Mouse (Mus musculus): ENCODE data around the gene Dpm2.

The Dpm2 gene

DNA sequence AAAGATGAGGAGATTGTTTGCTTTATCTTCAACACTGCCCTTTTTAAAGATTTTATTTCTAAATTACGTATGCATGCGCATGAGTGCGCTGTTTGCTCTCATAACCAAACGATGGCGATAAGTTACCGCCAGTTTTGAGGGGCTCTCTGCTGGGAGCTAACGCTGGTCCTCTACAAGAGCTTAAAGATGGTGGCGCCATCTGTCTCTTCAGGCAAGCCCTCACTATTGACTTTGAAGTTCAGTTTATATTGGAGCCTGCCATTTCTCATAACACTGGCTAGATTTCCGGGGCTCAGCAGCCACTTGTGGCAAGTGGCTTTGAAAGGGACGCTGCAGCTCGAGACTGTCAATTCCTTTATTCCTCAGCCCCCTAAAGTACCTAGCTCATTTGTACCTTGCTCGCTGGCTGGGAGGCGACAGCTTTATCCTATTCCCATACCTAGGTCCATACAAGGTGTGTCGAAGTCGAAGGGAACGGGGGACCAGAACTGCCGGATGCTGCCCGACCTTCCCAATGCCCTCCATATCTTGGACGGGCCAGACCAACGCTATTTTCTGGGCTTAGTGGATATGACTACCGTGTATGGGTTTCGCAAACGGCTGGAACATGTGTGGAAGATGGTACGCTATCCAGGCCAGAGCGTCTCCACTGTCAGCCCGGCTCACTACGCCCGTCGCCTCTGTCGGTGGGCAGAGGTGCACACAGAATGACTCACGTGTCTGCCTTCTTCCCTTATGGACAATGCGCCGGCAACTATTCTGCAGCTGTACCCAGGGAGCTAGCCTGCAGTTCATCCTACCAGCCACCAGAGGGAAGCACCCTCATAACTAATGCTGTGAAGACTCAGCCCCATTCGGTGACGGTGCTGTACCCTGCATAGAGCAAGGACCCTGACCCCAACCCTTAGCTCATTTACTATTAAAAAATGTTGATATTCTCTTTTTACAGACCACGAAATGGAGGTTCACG lies 12.5 kb downstream of the Dpm2 start:
- DNase-seq (ENCODE audit: low read depth), result peak; percentile 90

DNA sequence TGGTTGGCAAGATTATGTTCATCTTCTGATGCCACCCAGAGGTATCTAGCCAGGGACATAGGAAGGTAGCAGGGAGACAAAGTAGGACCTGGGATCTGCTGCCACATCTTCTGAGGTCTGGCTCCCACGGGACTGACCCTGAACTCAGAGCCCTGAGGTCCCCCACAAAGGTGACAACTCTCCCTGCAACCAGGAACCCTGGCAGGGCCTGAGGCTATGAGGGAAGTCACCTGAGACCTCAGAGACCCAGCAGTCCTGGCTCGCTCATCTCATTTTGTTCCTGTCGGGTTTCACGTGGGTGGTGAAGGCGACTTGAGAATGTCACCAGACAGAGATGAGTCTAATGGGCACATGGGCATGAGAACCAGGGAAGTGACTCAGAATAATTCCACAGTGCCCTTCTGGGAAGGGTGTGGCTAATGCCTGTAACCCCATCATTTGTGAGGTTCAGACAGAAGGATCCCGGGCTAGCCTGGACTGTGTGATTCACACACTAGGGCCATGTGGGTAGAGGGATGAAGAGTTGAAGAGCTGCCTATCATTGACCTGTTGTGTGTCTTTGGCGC lies 14.6 kb downstream of the Dpm2 start:
- peak; percentile 20 for DNase-seq (ENCODE audit: low read depth)

DNA sequence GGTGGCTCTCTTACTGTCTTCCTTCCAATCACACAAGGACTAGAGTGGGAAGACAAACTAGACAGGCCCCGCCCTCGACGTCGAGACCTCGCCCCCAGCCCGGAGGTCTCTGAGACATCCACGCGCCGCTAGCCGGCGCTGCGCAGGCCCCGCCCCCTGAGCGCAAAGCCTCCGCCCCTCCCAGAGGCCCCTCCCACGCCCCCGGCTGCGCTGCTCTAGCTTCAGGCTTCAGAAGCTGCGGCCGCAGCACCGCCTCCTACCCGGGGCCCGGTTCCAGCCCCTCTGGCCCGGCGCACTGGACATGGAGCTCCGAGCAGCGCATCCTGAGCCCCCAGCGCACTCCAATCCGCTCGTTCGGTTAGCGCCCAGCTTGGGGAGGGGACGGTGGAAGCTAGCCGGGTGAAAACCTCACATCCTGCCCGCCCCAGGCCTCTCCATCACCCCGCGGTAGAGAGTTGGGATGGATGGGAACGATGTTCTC lies 16.3 kb downstream of the Dpm2 start, which contains the start of gene St6galnac4:
St6galnac4 (plus strand) TSS at position 225 of the 481 bp plus-strand sequence.
- peak; percentile 97 for DNase-seq (ENCODE audit: low read depth)

DNA sequence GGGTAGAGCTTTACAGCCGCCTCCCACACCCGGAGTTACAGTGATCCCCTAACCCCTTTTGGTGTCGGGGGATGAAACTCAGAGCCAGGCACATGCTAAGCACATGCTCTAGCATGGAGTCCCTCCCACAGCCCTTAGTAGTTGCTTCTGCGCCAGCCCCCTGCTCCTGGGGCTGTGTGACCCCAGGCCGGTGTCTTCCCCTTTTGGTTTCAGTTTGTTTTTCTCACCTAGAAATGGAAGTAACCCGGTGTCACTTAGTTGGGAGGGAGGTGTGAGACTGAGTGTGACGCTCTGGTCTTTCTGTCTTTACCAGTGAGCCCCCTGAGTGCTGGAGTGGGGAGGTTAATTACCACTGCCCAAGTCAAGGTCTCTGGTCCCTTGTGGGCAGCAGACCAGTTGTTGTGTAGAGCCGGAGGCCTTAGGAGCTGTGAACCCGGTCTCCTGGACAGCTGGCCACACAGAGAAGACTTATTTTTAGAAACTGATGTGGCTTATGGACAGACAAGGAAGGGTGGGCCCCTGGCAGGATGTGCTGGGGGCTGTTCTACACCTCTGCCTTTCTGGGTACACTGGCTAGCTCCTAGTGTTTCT lies 17.2 kb downstream of the Dpm2 start:
- peak; percentile 73 for DNase-seq (ENCODE audit: low read depth)

DNA sequence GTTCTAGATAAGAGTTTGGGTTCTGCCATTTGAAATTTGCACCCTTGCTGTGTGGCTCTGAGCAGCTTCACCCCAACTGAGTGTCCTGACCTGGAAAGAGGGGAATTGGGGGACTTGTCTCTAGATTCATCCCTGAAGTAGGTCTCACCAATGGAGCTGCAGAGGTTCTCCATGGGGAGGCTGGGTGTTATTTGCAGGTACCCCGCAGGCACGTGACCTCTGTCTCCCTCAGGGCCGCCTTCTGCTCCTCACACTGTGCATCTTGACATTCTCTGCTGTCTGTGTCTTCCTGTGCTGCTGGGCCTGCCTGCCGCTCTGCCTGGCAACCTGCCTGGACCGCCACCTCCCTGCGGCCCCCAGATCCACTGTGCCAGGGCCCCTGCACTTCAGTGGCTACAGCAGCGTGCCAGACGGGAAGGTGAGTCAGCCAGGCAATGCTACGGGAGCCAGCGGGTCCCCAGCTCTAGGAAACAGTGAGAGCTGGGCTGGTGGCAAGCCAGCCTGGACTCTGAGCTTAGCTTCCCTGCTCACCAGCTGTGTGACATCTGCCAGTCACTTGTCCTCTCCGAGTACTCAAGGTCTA lies 18.6 kb downstream of the Dpm2 start:
- DNase-seq (ENCODE audit: low read depth), result no peak

DNA sequence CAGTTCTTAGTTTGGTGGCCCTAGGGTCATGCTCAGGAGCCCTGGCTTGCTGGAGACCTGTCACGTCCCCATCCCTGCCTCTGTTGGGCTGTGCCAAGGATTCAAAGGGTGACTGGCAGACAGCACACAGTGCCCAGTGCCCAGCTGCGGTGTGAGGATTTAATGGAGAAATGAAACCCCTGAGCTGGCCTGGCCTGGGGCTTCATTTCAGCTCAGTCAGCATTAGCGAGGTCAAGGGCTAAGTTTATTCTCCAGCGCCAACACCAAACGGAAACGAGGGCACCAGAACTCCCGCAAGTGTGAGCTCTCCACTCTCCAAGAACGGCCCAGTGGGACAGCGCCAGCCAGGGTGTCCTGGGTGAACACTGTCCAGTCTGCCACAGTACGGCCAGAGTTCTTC lies 19.6 kb downstream of the Dpm2 start:
- no peak for DNase-seq (ENCODE audit: low read depth)

DNA sequence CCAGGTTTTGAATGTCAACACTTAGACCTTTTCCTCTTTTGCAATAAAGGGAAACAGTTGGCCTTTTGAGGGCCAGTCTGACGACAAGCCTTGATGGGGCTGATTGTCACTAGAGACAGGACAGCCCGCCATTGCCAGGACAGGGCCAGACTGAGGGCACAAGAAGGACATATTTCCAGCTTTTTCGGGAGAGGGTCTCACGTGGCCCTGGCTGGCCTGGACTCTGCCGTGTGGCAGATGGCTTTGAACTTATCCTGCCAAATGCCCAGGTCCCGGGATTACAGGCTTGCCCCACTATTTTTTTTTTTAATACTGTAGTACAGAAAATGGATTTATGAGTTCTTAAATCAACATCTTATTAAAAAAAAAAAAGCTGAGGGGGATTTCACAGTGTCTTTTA lies 20.6 kb downstream of the Dpm2 start:
- DNase-seq (ENCODE audit: low read depth), result no peak

DNA sequence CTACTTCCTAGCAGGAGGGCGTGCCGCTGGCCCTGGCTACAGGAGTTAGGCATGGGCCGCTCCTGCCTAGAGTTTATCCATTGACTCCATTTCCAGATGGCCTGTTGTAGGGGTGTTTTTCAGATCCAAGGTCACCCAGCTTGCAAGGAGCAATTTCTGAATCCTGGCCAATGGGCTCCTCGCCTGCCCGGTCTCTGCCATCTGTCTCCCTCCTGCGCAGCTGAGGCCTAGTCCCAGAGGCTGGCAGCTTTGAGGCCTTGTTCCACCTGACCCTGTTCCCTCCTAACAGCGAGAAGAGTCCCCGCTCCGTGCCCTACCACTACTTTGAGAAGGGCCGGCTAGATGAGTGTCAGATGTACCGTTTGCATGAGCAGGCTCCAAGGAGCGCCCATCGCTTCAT lies 26.1 kb downstream of the Dpm2 start:
- no peak for DNase-seq (ENCODE audit: low read depth)

DNA sequence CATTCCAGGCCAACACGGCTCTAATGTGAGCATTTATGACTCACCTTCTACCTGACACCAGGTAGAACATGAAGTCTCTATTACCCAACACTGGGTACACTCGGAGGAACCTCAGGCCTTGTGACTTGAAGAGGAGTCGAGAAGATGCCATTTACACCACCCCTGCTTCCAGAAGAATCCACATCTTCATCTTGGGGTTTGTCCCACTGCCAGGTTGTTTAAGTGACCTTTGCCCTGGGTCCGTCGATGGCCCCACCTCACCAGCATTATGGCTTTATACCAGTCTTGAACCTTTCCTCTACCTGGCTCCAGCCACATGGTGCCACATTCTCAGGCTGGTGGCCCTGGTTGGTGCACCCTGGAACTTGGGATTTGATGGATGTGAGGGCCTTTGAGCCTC lies 26.6 kb downstream of the Dpm2 start:
- no peak for DNase-seq (ENCODE audit: low read depth)

DNA sequence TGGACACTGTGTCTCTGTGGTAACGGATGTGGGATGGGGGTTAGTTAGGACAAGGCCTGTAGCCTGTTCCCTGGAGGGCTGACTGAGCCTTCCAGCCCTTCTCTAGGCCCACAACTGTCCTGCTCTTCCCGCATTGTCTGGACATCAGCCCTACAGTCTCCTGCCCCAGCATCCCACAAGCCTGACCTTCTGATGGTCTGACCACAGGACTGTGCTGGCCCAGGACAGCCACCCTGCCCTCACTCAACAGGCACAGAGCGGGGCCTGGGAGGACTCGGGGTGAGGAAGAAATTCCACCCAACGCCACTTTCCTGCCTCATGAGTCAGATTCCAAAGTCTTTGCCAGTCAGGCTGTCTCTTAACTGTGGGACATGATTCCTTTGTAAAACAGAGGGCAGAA lies 27.0 kb downstream of the Dpm2 start:
- no peak for DNase-seq (ENCODE audit: low read depth)

DNA sequence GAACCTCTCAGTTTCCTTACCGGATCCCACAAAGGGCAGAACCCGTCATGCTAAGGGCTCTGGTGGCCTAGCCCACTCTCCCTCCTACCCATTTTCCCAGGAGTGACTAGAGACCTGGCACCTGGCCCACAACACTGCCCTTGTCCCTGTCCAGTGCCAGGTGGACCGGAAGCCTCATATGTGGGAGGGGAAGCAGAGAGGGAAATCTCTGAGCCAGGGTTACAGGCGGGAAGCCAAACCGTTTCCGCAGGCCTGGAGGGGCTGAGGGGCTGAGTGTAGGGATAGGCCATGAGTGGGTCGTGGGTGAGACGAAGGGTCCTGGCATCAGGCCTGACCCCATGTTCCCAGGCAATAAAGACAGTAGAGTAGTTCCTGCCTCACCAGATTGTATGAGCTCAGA lies 27.8 kb downstream of the Dpm2 start:
- no peak for DNase-seq (ENCODE audit: low read depth)

DNA sequence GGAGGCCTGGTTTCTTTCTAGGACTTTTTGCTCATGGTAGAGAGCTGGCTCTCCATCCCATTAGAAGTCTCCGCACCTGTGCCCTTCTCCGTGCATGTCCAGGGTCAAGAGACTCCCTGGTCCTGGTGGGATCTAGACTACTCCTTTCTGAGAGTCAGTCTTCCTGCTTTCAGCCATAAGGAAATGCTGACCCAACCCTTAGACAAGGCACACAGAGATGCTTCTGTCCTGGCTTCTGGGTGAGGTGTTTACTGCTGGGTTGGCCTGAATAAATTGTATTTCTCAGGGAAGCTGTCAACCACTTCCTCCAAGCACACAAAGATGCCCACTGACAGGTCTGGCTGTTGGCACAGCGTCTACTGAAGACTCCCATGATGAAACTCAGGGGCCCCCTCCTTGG lies 28.8 kb downstream of the Dpm2 start, which contains the start of gene St6galnac6:
St6galnac6 (plus strand) TSS at position 301 of the 400 bp plus-strand sequence.
- DNase-seq (ENCODE audit: low read depth), result no peak

DNA sequence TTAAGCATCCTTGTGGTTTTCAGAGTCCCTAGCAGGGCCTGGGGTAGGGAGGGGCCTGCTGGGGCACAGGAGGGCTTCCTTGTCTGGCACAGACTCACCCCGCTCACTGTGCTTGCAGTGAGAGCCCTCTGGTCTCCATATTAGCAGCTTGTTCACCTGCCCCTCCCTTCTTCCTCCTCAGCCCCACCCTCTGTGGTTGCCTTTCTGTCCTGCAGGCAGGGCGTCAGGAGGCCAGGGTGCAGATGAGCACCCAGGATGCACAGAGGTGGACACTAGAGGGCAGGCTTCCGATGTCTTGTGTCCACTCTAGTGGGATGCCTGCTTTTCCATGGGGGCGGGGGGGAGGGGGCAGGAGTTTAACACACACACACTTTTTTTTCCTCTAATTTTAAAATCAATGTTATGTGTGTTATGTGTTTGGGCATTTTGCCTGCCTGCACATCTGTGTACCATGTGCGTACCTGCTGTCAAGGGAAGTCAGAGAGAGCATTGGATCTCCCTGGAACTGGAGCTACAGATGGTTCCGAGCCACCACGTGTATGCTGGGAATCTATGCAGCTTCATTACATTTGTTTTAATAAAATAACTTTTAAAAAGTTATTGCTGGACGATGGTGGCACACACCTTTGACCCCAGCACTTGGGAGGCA lies 30.9 kb downstream of the Dpm2 start:
- DNase-seq (ENCODE audit: low read depth), result peak; percentile 48

DNA sequence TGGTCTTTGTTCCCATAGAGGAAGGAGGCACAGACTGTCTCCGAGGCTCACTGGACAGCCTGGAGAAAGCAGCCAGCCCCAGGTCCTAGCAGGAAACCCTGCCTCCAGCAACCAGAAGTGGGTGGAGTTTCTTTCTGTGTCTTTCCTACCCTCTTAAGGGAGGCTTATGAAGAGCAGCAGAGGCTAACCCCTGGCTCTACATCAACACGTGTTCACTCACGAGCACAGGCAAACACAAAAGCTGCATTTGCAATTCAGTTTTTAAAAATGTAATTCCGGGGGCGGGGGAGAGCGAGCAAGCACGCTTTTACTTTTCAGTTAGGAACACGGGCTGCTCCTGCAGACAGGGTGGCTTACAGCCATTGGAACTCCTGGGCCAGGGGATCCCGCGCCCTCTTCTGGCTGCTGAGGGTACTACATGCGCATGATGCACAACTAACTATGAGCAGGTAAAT lies 32.0 kb downstream of the Dpm2 start:
- DNase-seq (ENCODE audit: low read depth), result peak; percentile 91

DNA sequence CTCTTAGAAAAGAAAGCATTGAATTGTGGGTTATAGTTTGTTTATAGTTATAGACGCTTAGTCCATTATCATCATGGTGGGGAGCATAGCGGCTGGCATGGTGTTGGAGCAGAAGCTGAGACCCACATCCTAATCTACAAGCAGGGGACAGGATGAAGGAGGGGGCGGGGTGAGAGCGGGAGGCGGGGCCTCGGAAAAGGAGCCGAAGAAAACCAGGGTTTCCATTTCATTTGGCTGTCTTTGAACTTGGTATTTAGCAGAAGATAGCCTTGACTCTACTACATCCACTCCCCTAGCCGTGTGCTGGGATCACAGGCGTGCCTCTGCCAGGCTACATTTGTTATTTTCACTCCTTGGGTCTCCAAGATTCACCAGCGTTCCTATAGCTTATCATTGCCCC lies 34.0 kb downstream of the Dpm2 start:
- DNase-seq (ENCODE audit: low read depth), result no peak

DNA sequence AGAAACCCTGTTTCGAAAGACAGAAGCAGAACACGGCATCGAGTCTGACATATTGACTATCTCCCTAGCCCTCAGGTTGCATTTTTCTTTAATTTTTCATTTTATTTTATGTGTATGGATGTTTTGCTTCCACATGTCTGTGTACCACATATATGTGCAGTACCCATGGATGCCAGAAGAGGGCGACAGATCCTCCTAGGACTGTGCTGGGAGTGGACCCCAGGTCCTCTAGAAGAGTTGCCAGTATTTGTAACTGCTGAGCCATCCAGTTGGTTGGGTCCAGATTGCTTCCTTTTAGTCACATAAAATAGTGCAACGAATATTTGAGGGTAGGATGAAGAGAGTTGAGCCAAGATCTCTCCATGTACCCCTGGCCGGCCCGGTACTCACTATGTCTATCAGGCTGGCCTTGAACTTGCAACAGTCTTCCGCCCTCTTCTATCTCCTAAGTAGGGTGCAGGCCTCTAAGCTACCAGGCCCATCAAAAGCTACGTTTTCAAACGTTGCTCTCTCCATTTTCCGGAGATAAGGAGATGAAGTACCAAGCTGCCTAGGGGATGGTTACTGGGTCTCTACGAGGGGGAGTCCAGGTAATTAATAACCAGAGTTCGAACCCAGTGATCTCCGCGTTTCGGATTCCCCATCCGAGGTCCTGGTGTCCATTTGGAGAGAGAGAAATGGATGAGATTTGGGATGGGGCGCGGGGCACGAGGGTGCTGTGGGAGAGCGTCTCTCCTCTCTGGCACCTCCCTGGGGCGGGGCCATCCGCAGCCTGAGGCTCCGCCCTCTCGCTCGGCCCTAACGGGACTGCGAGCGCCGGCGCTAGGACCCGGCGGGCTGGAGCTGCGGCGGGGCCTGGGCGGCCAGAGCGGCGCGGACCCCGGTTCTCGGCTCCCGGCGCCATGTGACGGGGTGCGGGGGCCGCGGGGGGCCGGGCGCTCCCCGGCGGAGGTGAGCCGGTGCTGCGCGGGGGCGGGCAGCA lies 35.8 kb downstream of the Dpm2 start:
- DNase-seq (ENCODE audit: low read depth), result peak; percentile 71

DNA sequence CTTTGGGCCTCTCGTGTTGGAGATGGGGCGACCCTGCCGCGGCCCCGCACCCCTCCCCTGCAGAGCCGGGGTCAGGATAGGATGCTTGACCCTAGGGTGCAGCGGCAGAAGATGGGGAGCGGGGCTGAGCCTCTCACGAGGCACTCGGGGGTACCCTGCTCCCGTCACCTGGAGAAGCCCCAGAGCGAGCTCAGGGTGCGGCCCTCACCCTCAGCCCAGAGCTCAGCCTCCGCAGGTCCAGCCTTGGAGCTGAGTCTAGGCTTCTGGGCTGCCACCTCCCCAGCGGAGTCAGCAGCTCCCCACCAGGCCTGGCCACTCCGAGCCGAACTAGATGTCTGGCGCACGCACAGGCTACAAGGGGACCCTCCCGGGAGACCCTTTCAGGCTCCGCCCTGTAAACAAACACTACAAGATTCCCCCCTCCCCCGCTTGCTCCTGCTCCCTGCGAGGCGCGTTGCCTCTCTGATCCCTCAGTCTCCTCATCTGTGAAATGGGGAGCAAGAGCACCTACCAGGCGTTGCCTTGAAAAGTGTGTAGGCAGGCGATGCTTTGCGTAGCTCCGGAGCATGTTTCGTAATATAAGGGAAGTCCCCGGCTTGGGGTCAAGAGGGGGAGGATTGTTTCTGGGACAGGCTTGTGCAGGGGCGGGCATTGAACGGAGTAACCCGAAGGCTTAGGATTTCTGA lies 36.7 kb downstream of the Dpm2 start:
- peak; percentile 56 for DNase-seq (ENCODE audit: low read depth)

DNA sequence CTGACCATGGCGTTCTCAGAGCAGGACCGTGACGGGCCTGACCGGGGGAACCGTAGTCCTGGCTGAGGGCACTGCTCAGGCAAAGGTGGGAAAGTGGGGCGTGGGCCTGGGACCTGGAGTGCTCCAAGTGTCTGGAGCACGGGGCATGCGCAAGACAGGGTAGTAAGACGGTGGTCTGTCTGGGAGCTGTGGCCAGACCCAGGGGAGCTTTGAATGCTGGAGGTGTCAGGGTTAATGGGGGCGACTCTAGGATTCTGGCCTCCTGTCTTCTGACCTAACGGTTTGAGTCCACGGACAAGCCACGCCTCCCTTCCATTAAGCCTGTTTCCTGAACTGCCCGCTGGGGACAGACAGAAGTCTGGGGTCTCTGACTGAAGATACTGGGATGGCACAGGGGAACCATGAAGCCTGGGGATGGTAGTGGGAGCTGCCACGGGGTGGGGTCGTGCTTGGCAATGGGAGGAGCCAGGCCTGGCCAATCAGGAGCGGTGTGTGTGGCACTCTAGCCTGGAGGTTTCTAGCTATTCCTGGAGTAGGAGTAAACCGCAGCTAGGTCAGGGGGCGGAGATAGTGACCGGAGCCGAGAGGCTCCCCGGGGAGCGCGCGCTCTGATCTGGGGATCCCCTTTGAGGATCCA lies 37.6 kb downstream of the Dpm2 start:
- DNase-seq (ENCODE audit: low read depth), result peak; percentile 26

DNA sequence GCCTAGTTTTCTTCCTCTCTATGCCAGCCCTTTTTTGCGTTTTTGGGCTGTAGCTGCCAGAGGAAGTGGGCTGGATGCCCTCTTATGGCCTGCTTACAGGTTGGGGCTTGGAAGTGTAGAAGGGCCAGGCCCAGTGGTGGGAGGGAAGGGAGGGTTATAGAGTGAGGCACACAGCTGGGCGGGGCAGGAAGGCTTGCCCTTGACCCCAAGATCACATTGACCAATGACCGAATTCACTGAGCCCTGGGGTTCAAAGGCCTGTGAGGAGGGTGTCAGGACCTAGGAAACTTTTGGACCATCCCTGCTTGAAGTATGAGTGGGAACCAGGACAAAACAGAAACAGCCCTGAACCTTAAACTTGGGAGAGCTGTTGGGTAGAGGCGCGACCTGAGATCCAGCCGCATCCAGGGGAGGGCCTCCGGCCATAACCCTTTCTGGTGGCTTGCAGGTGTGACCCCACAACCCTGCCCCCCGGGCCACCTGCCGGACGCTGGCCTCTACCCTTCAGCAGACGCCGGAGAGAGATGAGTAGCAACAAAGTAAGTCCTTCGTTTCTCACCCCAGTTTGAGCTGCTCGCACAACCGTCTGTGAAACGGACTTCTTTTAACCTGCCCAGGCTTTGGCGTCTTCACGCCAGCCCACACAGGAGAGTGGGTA lies 38.2 kb downstream of the Dpm2 start:
- peak; percentile 33 for DNase-seq (ENCODE audit: low read depth)
